Mouse (Mus musculus) liver, embryonic 13.5 days (tissue): ENCODE measurements around the gene Themis. TPM values are rescaled to one million over a fixed set of nuclear protein-coding genes. Genes with fewer than 3 reads are reported as not detected.

Experiments used
- ATAC-seq: fragments of 200-750 bp; cut with Nextera tagmentation; 2 replicates; pipeline ENCODE4 v1.8.0; 2017; ENCODE audit warnings: low read depth, mild to moderate bottlenecking, moderate number of reproducible peaks, moderate library complexity
- DNase-seq: peaks from one replicate; pipeline ENCODE4 v3.0.0; 2022
- H3K27ac ChIP-seq: fragments of 300-500 bp; sonication (generic); 2 replicates; pipeline ENCODE4 v1.5.1; 2015; ENCODE audit warnings: moderate library complexity, mild to moderate bottlenecking, inconsistent platforms
- H3K27me3 ChIP-seq: fragments of 300-500 bp; sonication (generic); 2 replicates; pipeline ENCODE4 v1.6.1; 2015; ENCODE audit warnings: mild to moderate bottlenecking, inconsistent platforms
- H3K36me3 ChIP-seq: fragments of 300-500 bp; sonication (generic); 2 replicates; pipeline ENCODE4 v1.6.1; 2015; ENCODE audit warnings: mild to moderate bottlenecking, inconsistent platforms
- H3K4me1 ChIP-seq: fragments of 300-500 bp; sonication (generic); replicated peaks from 2 replicates; pipeline ENCODE4 v1.6.1; 2015; ENCODE audit warnings: inconsistent platforms
- H3K4me2 ChIP-seq: fragments of 300-500 bp; sonication (generic); 2 replicates; pipeline ENCODE4 v1.6.1; 2015; ENCODE audit warnings: inconsistent platforms, mild to moderate bottlenecking, moderate library complexity
- H3K4me3 ChIP-seq: fragments of 300-500 bp; sonication (generic); replicated peaks from 2 replicates; pipeline ENCODE4 v1.5.1; 2015; ENCODE audit warnings: mild to moderate bottlenecking, inconsistent platforms
- H3K9ac ChIP-seq: fragments of 300-500 bp; sonication (generic); 2 replicates; pipeline ENCODE4 v1.6.1; 2015; ENCODE audit warnings: mild to moderate bottlenecking, inconsistent platforms
- H3K9me3 ChIP-seq: fragments of 300-500 bp; sonication (generic); replicated peaks from 2 replicates; pipeline ENCODE4 v1.6.1; 2016; ENCODE audit warnings: inconsistent platforms
- WGBS: fragments of 180-500 bp; shearing (Covaris S2); methylation state at CpG from one replicate; pipeline ENCODE4 v1.1.7; 2015; ENCODE audit not compliant: insufficient replicate concordance; 5-methylcytosine and 5-hydroxymethylcytosine counted together
- polyA plus RNA-seq: library from polyadenylated mRNA; unstranded; fragments of >200 nt; fragmentation: Nextera tagmentation; extraction: Ambion mirVana; gene quantifications from 2 replicates; pipeline ENCODE4 v1.2.1, GENCODE M21; 2015

Gene Themis
- 0.05 TPM in 1 of 2 replicates, not detected in the other for polyA plus RNA-seq

GRCm38 (mm10) chr10:28668261-28668660, at the start of gene Themis:
TSS of gene Themis (plus strand) at chr10:28668360.
- no peak within 1 kb of the TSS for H3K4me3 ChIP-seq
- no peaks in the 10 kb centered on the region for H3K27me3 ChIP-seq
- ATAC-seq = no peak
- no peak within 1 kb of the TSS for H3K27ac ChIP-seq
- no peak within 1 kb of the TSS for H3K9ac ChIP-seq
- WGBS = 33% methylated on average over 5 of the region's 5 CpGs
- no peak for DNase-seq
- H3K4me2 ChIP-seq = no peak within 1 kb of the TSS
- H3K9me3 ChIP-seq = no peaks in the 10 kb centered on the region
- H3K4me1 ChIP-seq = no peaks in the 10 kb centered on the region
- no peaks in the 10 kb centered on the region for H3K36me3 ChIP-seq

DNA sequence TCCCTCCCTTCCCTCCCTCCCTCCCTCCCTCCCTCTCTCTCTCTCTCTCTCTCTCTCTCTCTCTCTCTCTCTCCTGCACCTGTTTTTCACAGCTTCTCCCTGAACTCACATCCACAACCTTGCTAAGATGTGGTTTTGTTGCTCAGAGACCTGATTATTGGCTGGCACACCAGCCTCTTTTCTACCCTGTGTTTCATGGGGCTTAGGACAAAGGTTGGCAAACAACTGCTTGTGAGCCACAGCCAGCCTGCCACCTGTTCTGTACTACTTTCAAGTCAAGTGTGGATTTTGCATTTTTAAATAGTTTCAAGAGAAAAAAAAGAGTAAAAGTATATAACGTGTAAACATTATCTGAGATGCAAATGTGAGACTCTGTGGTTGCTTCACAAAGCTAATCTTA, 48.7 kb upstream of the Themis start:
- Histone ChIP-seq H3K9me3 (no peaks in the 10 kb centered on the region), H3K4me2 (no peak overlapping the region), H3K9ac (no peak overlapping the region), H3K4me1 (peaks cover 4% of the 10 kb centered on the region; the same call in 1 of the 2 replicates), H3K36me3 (no peaks in the 10 kb centered on the region), H3K4me3 (no peak overlapping the region), H3K27me3 (no peaks in the 10 kb centered on the region), H3K27ac (no peak overlapping the region)
- ATAC-seq = no peak
- 68% methylated on average over 1 of the region's 1 CpGs for WGBS
- DNase-seq = no peak

DNA sequence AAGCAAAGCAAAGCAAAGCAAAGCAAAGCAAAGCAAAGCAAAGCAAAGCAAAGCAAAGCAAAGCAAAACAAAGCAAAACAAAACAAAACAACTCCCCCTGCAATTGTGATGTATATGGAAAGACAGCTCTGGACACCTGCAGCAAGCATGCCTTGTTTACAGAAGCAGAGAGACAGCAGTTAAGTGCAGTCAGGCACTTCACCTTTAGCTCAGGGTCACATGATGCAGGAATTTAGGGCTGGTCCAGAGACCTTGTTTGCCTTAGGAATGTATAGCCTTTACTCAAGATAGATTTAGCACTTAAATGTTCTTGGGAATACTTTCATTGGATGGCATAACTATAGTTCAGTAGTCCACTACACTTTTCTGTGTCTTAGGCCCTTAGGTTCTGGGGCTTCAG, 32.1 kb upstream of the Themis start:
- H3K9ac ChIP-seq = no peak overlapping the region
- ATAC-seq (no peak), DNase-seq (no peak)
- H3K27me3 ChIP-seq = no peaks in the 10 kb centered on the region
- H3K9me3 ChIP-seq = no peaks in the 10 kb centered on the region
- H3K4me2 ChIP-seq = no peak overlapping the region
- no peak overlapping the region for H3K4me3 ChIP-seq
- H3K27ac ChIP-seq = no peak overlapping the region
- H3K4me1 ChIP-seq = no peaks in the 10 kb centered on the region
- H3K36me3 ChIP-seq = no peaks in the 10 kb centered on the region

DNA sequence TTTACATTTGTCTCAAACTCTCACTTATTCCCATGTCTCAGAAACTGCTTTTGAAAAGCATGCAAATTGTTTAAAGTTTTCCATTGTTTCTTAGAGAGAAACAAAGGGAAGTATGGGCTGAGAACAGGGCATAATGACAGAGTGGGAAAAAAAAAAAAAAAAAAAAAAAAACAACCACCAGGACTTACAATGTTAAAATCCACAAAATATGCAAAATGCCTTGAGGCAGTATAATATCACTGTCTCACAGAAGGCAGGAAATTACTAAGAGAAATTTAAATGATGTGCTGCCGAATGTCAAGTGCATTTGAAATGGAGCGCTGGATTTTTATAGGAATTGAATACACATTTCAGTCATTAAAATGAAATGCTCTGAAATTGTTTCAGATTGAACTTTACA, 26.3 kb upstream of the Themis start:
- WGBS = 82% methylated on average over 2 of the region's 2 CpGs
- Histone ChIP-seq H3K9ac (no peak overlapping the region), H3K9me3 (no peaks in the 10 kb centered on the region), H3K36me3 (no peaks in the 10 kb centered on the region), H3K27ac (no peak overlapping the region), H3K27me3 (no peaks in the 10 kb centered on the region), H3K4me1 (no peaks in the 10 kb centered on the region), H3K4me3 (no peak overlapping the region), H3K4me2 (no peak overlapping the region)
- DNase-seq (no peak), ATAC-seq (no peak)

- WGBS = 77% methylated on average over 2 of the region's 2 CpGs
Measured at GRCm38 (mm10) chr10:28647855-28648254, 20.3 kb upstream of the Themis start.

DNA sequence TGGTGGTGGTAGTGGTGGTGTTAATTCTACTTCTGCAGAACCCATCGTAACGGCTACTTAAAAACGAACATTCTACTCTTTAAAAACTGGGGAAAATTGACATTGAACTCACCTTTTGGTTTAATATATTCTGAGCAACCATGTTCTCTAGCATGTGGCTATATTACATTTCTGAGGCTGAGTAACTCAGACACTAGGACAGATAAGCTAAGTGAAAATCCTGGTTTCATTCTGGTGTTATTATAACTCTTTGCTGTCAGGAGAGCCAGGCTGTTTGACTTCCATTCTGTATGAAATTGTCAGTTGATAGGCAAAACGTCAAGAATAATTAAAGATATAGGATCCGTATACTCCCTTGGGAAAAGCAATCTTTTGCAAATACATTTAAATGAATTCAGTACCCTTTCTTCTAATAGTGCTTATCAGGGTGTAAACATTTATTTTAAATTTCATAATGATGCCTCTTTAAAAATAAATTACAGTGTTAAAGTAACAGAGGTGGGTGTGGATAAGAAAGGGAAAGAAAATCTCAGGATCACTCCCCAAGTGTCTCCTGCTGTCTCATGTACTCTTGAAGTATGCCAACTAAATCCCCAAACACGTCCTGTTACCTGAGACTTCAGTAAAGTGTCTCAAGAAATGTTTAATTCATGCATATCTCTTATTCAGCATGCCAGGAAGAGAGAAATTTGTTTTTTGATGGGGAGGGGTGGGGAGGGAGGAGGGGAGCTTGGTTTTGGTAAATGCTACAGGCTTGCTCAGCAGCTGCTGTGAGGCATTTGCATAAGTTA, 18.9 kb upstream of the Themis start:
- no peak overlapping the region for H3K9ac ChIP-seq
- H3K27ac ChIP-seq = no peak overlapping the region
- no peaks in the 10 kb centered on the region for H3K27me3 ChIP-seq
- no peaks in the 10 kb centered on the region for H3K36me3 ChIP-seq
- H3K4me1 ChIP-seq = no peaks in the 10 kb centered on the region
- H3K9me3 ChIP-seq = no peaks in the 10 kb centered on the region
- ATAC-seq (no peak), DNase-seq (no peak)
- no peak overlapping the region for H3K4me2 ChIP-seq
- H3K4me3 ChIP-seq = no peak overlapping the region
- 57% methylated on average over 6 of the region's 6 CpGs for WGBS

More at GRCm38 (mm10) chr10:28647855-28648254, 20.3 kb upstream of the Themis start:
- DNase-seq = no peak
- Histone ChIP-seq H3K36me3 (no peaks in the 10 kb centered on the region), H3K4me3 (no peak overlapping the region), H3K4me2 (no peak overlapping the region), H3K27me3 (no peaks in the 10 kb centered on the region), H3K9me3 (no peaks in the 10 kb centered on the region), H3K9ac (no peak overlapping the region), H3K4me1 (no peaks in the 10 kb centered on the region), H3K27ac (no peak overlapping the region)
- ATAC-seq = no peak

DNA sequence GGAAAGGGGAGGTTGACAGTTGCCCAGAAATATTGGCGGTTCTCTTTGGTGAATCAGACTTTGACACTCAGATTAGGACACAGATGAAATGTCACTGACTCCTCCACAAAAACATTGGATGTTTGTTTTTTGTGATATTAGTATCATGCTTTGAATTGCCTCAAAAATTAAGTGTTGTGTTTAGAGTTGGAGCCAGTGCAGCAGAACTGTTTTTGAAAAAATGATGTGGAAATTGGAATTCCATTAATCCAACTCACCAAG, 18.3 kb upstream of the Themis start:
- no peak overlapping the region for H3K27ac ChIP-seq
- no peaks in the 10 kb centered on the region for H3K36me3 ChIP-seq
- H3K9me3 ChIP-seq = no peaks in the 10 kb centered on the region
- H3K4me3 ChIP-seq = no peak overlapping the region
- no peaks in the 10 kb centered on the region for H3K4me1 ChIP-seq
- ATAC-seq (no peak), DNase-seq (no peak)
- H3K9ac ChIP-seq = no peak overlapping the region
- H3K27me3 ChIP-seq = no peaks in the 10 kb centered on the region
- 24% methylated on average over 1 of the region's 1 CpGs for WGBS
- H3K4me2 ChIP-seq = no peak overlapping the region

GRCm38 (mm10) chr10:28651910-28652309, 16.2 kb upstream of the Themis start:
- no peaks in the 10 kb centered on the region for H3K27me3 ChIP-seq
- no peak overlapping the region for H3K4me2 ChIP-seq
- no peaks in the 10 kb centered on the region for H3K9me3 ChIP-seq
- no peak overlapping the region for H3K27ac ChIP-seq
- H3K4me1 ChIP-seq = no peaks in the 10 kb centered on the region
- H3K9ac ChIP-seq = no peak overlapping the region
- H3K4me3 ChIP-seq = no peak overlapping the region
- WGBS = 48% methylated on average over 2 of the region's 2 CpGs
- ATAC-seq (no peak), DNase-seq (no peak)
- H3K36me3 ChIP-seq = no peaks in the 10 kb centered on the region

DNA sequence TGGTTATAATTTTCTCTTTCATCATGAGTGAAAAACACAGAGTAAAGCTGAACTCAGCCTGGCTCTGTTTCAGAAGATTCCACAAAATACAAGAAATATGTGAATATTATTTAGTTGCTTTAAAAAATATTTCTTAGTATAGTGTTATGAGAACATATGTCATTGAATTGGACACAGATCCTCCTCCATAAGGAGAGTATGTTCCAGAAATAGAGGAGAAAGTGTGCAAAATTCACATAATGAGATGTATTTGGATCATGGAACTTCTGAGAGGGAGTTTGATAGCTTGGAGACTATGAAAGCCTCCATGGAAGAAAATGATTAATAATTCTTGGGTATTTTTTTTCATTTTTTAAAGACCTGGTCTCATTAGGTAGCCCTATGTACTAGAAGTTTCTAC, 13.4 kb upstream of the Themis start:
- Histone ChIP-seq H3K27ac (no peak overlapping the region), H3K4me1 (no peaks in the 10 kb centered on the region), H3K27me3 (no peaks in the 10 kb centered on the region), H3K9me3 (no peaks in the 10 kb centered on the region), H3K4me2 (no peak overlapping the region), H3K4me3 (no peak overlapping the region), H3K36me3 (no peaks in the 10 kb centered on the region), H3K9ac (no peak overlapping the region)
- ATAC-seq (no peak), DNase-seq (no peak)

DNA sequence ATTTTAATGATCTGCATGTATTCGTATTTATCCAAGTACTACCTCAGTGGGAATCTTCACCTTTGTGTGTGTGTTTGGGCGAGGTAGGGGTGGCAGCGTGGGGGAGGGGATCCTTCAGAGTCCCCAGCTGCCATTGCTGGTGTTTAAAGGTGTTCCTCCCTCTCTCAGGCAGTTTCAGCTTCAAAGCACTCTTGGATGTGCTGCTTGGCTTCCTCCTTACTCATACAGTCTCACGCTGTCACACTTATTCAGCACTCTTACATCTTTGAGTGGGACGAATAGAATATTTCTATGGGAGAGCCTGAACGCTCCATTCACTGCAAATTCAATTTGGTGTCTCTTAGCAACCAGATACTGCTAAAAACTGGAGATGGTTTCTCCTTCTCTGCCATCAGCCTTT, 3.0 kb upstream of the Themis start:
- no peak overlapping the region for H3K4me3 ChIP-seq
- no peak overlapping the region for H3K27ac ChIP-seq
- ATAC-seq (no peak), DNase-seq (no peak)
- no peak overlapping the region for H3K9ac ChIP-seq
- H3K9me3 ChIP-seq = no peaks in the 10 kb centered on the region
- WGBS = 61% methylated on average over 6 of the region's 6 CpGs
- no peaks in the 10 kb centered on the region for H3K4me1 ChIP-seq
- H3K27me3 ChIP-seq = no peaks in the 10 kb centered on the region
- H3K4me2 ChIP-seq = no peak overlapping the region
- no peaks in the 10 kb centered on the region for H3K36me3 ChIP-seq

- ATAC-seq = no peak
- WGBS = 67% methylated on average over 3 of the region's 3 CpGs
- no peak overlapping the region for H3K4me2 ChIP-seq
- H3K27ac ChIP-seq = no peak overlapping the region
- H3K4me1 ChIP-seq = no peaks in the 10 kb centered on the region
- no peak overlapping the region for H3K4me3 ChIP-seq
- no peak overlapping the region for H3K9ac ChIP-seq
- H3K27me3 ChIP-seq = no peaks in the 10 kb centered on the region
- H3K9me3 ChIP-seq = no peaks in the 10 kb centered on the region
- DNase-seq = no peak
- no peaks in the 10 kb centered on the region for H3K36me3 ChIP-seq
Measured at GRCm38 (mm10) chr10:28673931-28674330, 5.8 kb downstream of the Themis start.

GRCm38 (mm10) chr10:28675337-28675736, 7.2 kb downstream of the Themis start:
- H3K4me2 ChIP-seq = no peak overlapping the region
- ATAC-seq = no peak
- no peaks in the 10 kb centered on the region for H3K9me3 ChIP-seq
- no peak overlapping the region for H3K9ac ChIP-seq
- 61% methylated on average over 2 of the region's 2 CpGs for WGBS
- DNase-seq = no peak
- H3K4me1 ChIP-seq = no peaks in the 10 kb centered on the region
- H3K27me3 ChIP-seq = no peaks in the 10 kb centered on the region
- H3K4me3 ChIP-seq = no peak overlapping the region
- no peak overlapping the region for H3K27ac ChIP-seq
- no peaks in the 10 kb centered on the region for H3K36me3 ChIP-seq
